Mouse (Mus musculus): ENCODE measurements at regions not wholly inside any gene's neighbourhood (a gene's known extent, or its start where the extent isn't known, plus 50 kb on each side); places are given as distances from the start of the nearest gene placed in this dataset.

DNA sequence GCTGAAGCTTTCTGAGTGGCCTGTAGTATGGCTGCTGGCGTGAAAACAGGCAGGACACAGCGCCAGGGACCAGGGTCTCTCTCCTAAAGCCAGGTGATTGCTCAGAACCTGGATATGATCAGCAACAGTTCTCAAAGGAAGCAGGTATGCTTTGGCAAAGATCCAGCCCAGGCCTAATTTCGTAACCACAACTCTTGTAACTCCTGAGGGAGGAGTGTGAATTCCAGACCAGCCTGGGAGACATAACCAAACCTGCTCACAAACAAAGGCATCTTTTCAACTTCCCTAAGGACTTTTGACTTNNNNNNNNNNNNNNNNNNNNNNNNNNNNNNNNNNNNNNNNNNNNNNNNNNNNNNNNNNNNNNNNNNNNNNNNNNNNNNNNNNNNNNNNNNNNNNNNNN lies 510.9 kb upstream of the Kdm8 start:
- 59% methylated on average over 3 of the region's 3 CpGs for WGBS
- TF ChIP-seq POLR2A (IDR thresholded peaks at IDR 0.05; ENCODE audit: low read depth, low read length), result no peak
- TF ChIP-seq CTCF (IDR thresholded peaks at IDR 0.05; ENCODE audit: extremely low read depth, insufficient read length, insufficient replicate concordance, low read depth, low read length), result no peak

DNA sequence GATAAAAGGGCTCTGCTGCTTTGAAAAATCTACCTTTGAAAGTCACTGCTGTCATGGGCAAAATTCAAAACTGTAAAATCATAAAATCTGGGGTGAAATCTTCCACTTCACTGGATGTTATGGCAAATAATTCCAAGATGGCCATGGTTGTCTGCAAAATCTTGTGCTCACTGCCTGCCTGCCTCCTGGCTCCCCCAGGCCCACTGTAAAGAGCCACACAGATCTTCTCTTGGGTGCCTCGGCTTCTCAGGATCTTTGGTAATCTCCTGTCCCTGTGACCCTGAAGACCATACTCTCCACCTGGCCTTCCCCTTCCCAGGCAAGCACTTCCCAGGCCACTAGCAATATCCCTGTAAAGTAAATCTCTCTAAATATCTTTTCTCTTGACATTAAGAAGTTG lies 505.1 kb upstream of the Kdm8 start:
- WGBS, result 60% methylated on average over 1 of the region's 1 CpGs

More for the DNA sequence above, 510.9 kb upstream of the Kdm8 start:
- Histone ChIP-seq H3K27ac (ENCODE audit: insufficient read depth, low read depth, low read length) (no peak overlapping the region), H3K27me3 (ENCODE audit: control insufficient read depth, insufficient read depth, low read length) (no peaks in the 10 kb centered on the region), H3K4me1 (ENCODE audit: control insufficient read depth, insufficient read depth, insufficient read length, low read length) (no peaks in the 10 kb centered on the region), H3K36me3 (ENCODE audit: control insufficient read depth, insufficient read depth, low read length) (no peaks in the 10 kb centered on the region), H3K4me3 (ENCODE audit: low read depth, low read length) (no peak overlapping the region)

DNA sequence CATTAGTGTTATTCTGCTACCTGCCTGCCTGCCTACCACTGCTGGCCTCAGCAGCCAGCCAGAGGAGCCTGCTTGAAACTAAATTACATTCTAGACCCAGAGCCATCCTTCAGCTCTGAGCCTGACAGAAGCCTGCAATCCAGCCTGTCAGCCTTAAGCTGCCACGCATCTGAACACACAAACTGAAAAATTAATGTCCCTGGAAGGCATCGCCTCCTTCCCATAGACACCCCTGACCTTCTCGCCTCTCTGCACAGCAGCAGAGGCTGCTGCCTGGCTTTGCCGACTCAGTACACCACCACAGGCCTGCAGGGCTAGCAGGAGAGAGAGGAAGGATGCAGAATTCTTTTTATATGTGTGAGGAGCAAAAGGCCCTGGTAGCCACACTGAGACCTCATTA lies 502.9 kb upstream of the Kdm8 start:
- Histone ChIP-seq H3K27me3 (ENCODE audit: control insufficient read depth, insufficient read depth, low read length) (no peaks in the 10 kb centered on the region), H3K4me1 (ENCODE audit: control insufficient read depth, insufficient read depth, insufficient read length, low read length) (no peaks in the 10 kb centered on the region), H3K27ac (ENCODE audit: insufficient read depth, low read depth, low read length) (no peak overlapping the region), H3K4me3 (ENCODE audit: low read depth, low read length) (no peak overlapping the region), H3K36me3 (ENCODE audit: control insufficient read depth, insufficient read depth, low read length) (no peaks in the 10 kb centered on the region)
- TF ChIP-seq CTCF (IDR thresholded peaks at IDR 0.05; ENCODE audit: extremely low read depth, insufficient read length, insufficient replicate concordance, low read depth, low read length) (no peak), POLR2A (IDR thresholded peaks at IDR 0.05; ENCODE audit: low read depth, low read length) (no peak)
- 68% methylated on average over 4 of the region's 4 CpGs for WGBS

More for the DNA sequence above, 505.1 kb upstream of the Kdm8 start:
- Histone ChIP-seq H3K27ac (ENCODE audit: insufficient read depth, low read depth, low read length) (no peak overlapping the region), H3K36me3 (ENCODE audit: control insufficient read depth, insufficient read depth, low read length) (no peaks in the 10 kb centered on the region), H3K4me3 (ENCODE audit: low read depth, low read length) (no peak overlapping the region), H3K27me3 (ENCODE audit: control insufficient read depth, insufficient read depth, low read length) (no peaks in the 10 kb centered on the region), H3K4me1 (ENCODE audit: control insufficient read depth, insufficient read depth, insufficient read length, low read length) (no peaks in the 10 kb centered on the region)
- TF ChIP-seq CTCF (IDR thresholded peaks at IDR 0.05; ENCODE audit: extremely low read depth, insufficient read length, insufficient replicate concordance, low read depth, low read length), result no peak
- TF ChIP-seq POLR2A (IDR thresholded peaks at IDR 0.05; ENCODE audit: low read depth, low read length), result no peak

DNA sequence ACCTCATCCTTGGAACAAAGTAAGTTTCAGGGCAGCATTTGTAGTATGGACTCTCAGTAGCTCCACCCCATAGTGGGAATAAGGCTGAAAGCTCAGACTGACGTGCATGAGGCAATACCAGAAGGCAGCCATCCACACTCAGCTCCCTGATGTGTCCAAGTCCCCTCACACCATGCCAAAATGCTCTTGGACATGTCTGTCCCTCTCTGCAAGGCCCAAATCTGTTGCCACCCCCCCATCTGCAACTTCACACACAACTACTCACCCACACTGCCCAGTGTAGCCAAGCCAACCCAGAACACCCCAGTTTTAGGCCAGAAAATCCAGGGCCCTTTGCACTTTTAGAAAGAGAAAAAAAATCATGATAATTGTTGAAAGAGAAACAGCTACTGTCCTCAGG lies 498.1 kb upstream of the Kdm8 start:
- H3K4me3 ChIP-seq (ENCODE audit: low read depth, low read length), result no peak overlapping the region
- no peaks in the 10 kb centered on the region for H3K36me3 ChIP-seq (ENCODE audit: control insufficient read depth, insufficient read depth, low read length)
- 68% methylated on average over 1 of the region's 1 CpGs for WGBS
- no peak for TF ChIP-seq POLR2A (IDR thresholded peaks at IDR 0.05; ENCODE audit: low read depth, low read length)
- no peak for TF ChIP-seq CTCF (IDR thresholded peaks at IDR 0.05; ENCODE audit: extremely low read depth, insufficient read length, insufficient replicate concordance, low read depth, low read length)
- no peaks in the 10 kb centered on the region for H3K27me3 ChIP-seq (ENCODE audit: control insufficient read depth, insufficient read depth, low read length)
- no peaks in the 10 kb centered on the region for H3K4me1 ChIP-seq (ENCODE audit: control insufficient read depth, insufficient read depth, insufficient read length, low read length)
- no peak overlapping the region for H3K27ac ChIP-seq (ENCODE audit: insufficient read depth, low read depth, low read length)

DNA sequence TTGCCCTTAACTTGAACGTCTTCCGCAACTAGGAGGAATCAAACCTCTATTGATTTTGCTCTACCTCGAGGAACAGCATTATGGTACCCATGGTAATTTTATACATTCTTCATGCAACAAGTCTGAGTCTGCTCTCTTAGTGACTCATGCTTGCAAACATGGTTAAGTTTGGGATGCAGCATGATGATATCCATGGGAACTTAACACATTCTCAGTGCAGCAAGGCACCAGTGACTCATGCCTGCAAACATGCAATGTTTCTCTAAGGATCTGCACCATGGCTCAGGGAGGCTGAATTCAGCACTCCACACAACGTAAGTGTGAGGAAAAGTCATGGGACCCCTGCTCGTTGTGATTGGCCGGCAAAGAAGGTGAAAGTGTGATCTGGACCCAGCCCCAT lies 487.1 kb upstream of the Kdm8 start:
- Histone ChIP-seq H3K27me3 (ENCODE audit: control insufficient read depth, insufficient read depth, low read length) (no peaks in the 10 kb centered on the region), H3K27ac (ENCODE audit: insufficient read depth, low read depth, low read length) (no peak overlapping the region), H3K4me3 (ENCODE audit: low read depth, low read length) (no peak overlapping the region), H3K36me3 (ENCODE audit: control insufficient read depth, insufficient read depth, low read length) (no peaks in the 10 kb centered on the region), H3K4me1 (ENCODE audit: control insufficient read depth, insufficient read depth, insufficient read length, low read length) (no peaks in the 10 kb centered on the region)
- TF ChIP-seq POLR2A (IDR thresholded peaks at IDR 0.05; ENCODE audit: low read depth, low read length) (no peak), CTCF (IDR thresholded peaks at IDR 0.05; ENCODE audit: extremely low read depth, insufficient read length, insufficient replicate concordance, low read depth, low read length) (no peak)
- WGBS, result 77% methylated on average over 6 of the region's 6 CpGs

DNA sequence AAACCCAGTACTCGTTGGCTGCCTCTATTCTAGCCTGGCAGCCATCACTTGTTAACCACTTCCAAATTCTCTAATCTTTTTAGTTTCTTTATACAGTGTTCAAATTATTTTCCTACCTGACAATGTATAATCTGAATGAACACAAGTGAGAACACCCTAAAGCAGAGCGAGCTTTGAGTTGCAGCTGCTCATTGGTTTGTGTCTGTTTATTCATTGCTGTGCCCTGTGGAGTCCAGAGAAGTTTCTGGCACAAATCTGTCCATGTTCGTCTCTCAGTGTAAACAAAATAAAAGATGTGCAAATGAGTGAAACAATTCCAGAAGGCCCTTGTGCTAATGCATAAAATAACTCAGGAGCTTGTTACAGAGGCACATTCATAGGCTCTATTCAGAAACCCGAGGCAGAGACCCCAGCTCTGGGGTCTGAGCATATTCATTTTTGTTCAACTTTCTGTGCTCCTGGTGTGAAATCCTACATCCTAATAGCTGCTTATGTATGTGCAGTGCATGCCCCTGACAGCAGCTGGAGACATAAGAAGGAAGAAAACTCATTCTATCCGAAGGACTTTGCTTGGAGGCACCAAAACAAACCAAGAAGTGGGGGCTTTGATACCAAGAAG lies 469.5 kb upstream of the Kdm8 start:
- no peak overlapping the region for H3K27ac ChIP-seq (ENCODE audit: insufficient read depth, low read depth, low read length)
- H3K4me1 ChIP-seq (ENCODE audit: control insufficient read depth, insufficient read depth, insufficient read length, low read length), result no peaks in the 10 kb centered on the region
- no peak overlapping the region for H3K4me3 ChIP-seq (ENCODE audit: low read depth, low read length)
- H3K36me3 ChIP-seq (ENCODE audit: control insufficient read depth, insufficient read depth, low read length), result no peaks in the 10 kb centered on the region
- WGBS, result 61% methylated on average over 5 of the region's 5 CpGs
- TF ChIP-seq CTCF (IDR thresholded peaks at IDR 0.05; ENCODE audit: extremely low read depth, insufficient read length, insufficient replicate concordance, low read depth, low read length) (no peak), POLR2A (IDR thresholded peaks at IDR 0.05; ENCODE audit: low read depth, low read length) (no peak)
- no peaks in the 10 kb centered on the region for H3K27me3 ChIP-seq (ENCODE audit: control insufficient read depth, insufficient read depth, low read length)

DNA sequence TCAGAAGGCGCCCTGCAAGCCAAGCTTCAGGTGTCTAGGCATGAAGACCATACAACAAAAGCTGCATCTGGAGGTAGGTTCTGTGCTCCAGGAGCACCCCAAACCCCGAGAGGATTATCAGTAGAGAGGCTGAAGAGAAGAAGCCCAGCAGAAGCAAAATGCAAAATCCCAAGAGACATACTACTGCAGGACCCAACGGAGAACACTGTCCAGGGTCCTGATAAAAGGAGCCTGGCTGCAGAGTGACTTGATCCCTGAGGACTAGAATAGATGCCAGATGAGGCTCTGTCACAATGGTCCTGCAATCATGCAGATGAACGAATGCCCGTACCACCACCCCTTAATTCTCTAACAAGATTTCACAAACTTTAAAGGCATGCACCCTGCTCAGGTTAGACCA lies 455.0 kb upstream of the Kdm8 start:
- no peak overlapping the region for H3K27ac ChIP-seq (ENCODE audit: insufficient read depth, low read depth, low read length)
- no peaks in the 10 kb centered on the region for H3K36me3 ChIP-seq (ENCODE audit: control insufficient read depth, insufficient read depth, low read length)
- H3K4me3 ChIP-seq (ENCODE audit: low read depth, low read length), result no peak overlapping the region
- H3K4me1 ChIP-seq (ENCODE audit: control insufficient read depth, insufficient read depth, insufficient read length, low read length), result no peaks in the 10 kb centered on the region
- no peaks in the 10 kb centered on the region for H3K27me3 ChIP-seq (ENCODE audit: control insufficient read depth, insufficient read depth, low read length)
- TF ChIP-seq POLR2A (IDR thresholded peaks at IDR 0.05; ENCODE audit: low read depth, low read length) (no peak), CTCF (IDR thresholded peaks at IDR 0.05; ENCODE audit: extremely low read depth, insufficient read length, insufficient replicate concordance, low read depth, low read length) (no peak)
- 56% methylated on average over 5 of the region's 5 CpGs for WGBS
